Mouse (Mus musculus) adrenal gland, adult (tissue): ENCODE results near the gene Sh3gl3.

Experiments
- DNase-seq, 2 experiments: peaks; one replicate each; pipeline ENCODE4 v3.0.0; 2022 to 2023; ENCODE audit warnings: low spot score in 1 of 2; ENCODE audit not compliant: inconsistent age in 2 of 2

Sh3gl3 gene

GRCm38 (mm10) chr7:82282464-82282863 lies 108.8 kb downstream of the Sh3gl3 start:
- DNase-seq = no peak

GRCm38 (mm10) chr7:82287242-82287641 lies 113.6 kb downstream of the Sh3gl3 start:
- no peak for DNase-seq

- DNase-seq = no peak
Measured at GRCm38 (mm10) chr7:82293441-82293840, 119.8 kb downstream of the Sh3gl3 start.

DNA sequence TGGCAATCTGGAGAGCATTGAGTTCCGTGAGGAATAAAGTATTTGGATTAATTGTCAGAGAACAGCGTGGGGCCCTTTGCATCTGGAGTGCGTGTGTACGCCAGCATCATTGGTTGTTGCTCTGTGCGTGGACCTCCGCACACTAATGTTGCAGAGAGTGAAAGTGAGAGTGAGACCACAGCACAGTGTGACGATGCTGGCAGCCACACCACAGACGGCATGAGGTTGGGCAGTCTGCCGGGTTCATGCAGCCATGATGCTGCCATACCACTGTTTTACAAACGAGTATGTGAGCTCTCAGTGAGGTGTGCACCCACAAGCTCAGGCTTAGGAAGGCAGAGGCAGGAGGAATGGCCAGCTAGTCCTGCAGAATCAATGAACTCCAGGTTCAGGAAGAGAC lies 120.4 kb downstream of the Sh3gl3 start:
- no peak for DNase-seq

GRCm38 (mm10) chr7:82294611-82295010 lies 121.0 kb downstream of the Sh3gl3 start:
- no peak for DNase-seq

DNA sequence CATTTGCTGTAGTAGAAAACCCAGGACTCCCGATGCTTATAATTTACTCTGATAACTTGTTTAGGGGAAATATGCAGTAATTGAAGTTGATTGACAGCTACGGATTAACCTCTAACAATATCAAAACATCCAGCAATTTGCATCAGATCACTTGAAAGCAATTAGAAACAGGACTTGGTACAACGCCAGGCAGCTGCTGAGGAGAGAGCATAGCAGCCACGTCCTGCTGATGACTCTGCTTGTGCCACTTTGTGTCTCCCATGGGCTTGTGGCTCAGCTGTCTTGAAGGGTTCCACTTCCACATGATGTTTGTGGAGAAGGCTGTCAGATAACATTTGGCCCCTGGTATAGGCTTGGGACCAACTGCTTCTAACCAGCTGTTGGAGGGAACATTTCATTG lies 134.8 kb downstream of the Sh3gl3 start:
- DNase-seq = no peak

- no peak for DNase-seq
Measured at GRCm38 (mm10) chr7:82318515-82318914, 144.9 kb downstream of the Sh3gl3 start.

DNA sequence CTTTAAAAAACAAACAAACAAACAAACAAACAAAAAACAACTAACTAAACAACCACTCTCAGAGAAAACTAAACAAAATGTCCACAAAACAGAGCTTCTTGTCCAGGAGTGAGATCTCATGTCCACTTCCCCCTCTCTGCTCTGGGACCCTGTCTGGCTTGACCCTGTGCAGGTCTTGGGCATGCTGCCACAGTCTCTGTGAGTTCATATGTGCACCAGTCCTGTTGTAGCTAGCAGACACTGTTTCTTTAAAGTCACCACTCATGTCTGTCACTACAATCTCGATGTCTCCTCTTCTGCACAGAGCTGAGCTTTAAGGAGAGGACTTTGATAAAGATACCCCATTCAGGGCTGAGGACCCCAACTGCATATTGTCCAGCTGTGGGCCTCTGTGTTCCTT lies 153.0 kb downstream of the Sh3gl3 start:
- DNase-seq = no peak

- no peak for DNase-seq
Measured at GRCm38 (mm10) chr7:82327201-82327600, 153.6 kb downstream of the Sh3gl3 start.

- no peak for DNase-seq
Measured at GRCm38 (mm10) chr7:82327881-82328280, 154.2 kb downstream of the Sh3gl3 start.

- DNase-seq = no peak
Measured at GRCm38 (mm10) chr7:82329831-82330230, 156.2 kb downstream of the Sh3gl3 start.

DNA sequence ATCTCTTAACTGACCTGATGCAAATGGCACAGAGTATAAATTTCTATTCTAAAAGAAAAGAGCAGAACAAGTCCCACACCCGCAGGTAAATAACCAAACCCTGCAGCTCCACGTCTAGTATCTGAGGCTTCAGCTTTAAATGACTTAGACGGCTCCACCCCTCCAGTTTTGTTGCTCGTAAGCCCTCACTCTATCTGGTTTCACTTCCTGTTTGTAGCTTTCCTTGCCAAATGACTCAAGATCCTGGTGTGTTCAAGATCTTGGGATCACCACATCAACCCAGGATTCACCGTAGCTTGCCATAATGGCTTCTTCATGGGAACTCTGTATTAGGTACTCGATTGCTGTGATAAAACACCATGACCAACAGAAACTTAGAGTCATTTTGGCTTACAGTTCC lies 157.2 kb downstream of the Sh3gl3 start:
- DNase-seq = no peak

DNA sequence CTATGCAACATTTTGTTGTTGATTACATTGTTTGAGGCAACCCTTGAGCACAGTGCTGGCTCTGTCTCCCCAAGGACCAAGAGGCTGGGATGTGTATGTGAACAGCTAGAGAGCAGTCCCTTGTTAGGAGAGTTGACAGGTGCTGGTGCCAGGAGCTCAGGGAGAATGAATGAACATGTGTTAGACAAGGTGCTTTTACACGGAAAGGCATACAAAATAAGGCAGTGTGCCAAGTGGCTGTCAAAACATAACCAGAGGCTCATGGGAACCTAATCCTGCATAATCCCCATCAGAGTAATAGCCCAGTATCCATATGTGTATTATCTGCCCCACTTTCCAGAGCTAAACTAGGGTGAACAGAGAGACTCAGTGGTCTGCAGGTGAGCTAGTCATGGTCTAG lies 160.4 kb downstream of the Sh3gl3 start:
- no peak for DNase-seq

- DNase-seq = peak in 1 of 2 experiments; percentile 45
Measured at GRCm38 (mm10) chr7:82335211-82336121, 161.8 kb downstream of the Sh3gl3 start, which contains the start of gene Adamtsl3. Gene Adamtsl3, plus strand, starts transcription at chr7:82335694.

DNA sequence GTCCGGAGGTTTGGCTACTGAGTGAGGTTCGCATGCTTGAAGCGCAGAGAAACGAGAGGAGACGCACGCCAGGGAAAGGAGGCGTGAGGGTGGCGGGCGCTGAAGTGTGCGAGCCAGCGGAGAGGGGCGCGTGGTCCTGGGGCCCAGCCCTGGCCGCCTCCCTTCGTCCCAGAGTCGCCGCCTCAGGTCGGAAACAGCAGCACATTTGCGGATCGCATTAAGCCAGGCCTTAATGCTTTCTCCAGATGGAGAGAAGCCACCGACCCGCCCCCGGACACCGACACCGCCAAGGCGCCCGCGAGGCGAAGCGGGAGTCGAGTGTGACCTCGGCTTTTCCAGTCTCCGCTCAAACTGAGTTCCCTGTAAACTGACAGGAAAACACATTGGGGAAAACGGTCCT lies 162.5 kb downstream of the Sh3gl3 start:
- DNase-seq = peak in 1 of 2 experiments; percentile 20

- no peak for DNase-seq
Measured at GRCm38 (mm10) chr7:82338121-82338520, 164.5 kb downstream of the Sh3gl3 start.

GRCm38 (mm10) chr7:82338532-82338931 lies 164.9 kb downstream of the Sh3gl3 start:
- DNase-seq = no peak

DNA sequence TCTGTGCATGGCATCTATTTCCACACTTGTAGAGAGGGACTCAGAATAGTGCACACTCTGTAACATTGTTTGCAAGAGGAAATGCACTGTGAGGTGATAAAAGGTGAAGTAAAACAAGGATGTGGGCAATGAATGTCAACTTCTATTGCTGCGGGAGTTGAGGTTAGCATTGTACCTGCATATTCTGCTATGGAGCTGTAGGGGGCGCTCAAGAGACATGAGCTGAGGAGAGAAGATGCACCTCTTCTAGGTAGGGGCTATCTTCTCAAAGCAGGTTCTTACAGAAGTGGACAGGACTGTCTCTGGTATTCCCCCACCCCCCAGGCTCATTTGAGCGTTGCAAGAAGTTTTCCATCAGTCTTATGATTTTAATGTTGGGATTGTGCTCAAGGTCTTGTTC lies 165.6 kb downstream of the Sh3gl3 start:
- no peak for DNase-seq

GRCm38 (mm10) chr7:82341476-82341875 lies 167.8 kb downstream of the Sh3gl3 start:
- DNase-seq = no peak

GRCm38 (mm10) chr7:82346706-82347105 lies 173.1 kb downstream of the Sh3gl3 start:
- DNase-seq = no peak

DNA sequence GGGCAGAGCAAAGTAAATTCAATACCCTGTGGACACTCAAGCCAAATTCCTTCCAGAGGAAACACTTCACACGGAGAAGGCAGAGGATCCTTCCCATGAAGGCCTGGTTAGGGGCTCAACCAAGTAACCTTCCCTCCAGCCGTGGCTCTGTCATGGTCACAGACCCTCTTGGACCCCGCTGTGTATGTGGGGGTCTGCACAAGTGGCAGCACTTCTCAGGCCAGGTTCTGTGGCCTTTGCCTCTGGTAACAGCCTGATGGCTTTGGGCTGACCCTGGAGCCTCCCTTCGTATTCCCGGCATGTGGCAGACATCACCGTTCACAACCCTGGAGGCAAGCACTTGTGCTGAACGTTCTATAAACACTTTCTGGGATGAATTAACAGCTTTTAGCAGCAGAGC lies 176.2 kb downstream of the Sh3gl3 start:
- DNase-seq = no peak

DNA sequence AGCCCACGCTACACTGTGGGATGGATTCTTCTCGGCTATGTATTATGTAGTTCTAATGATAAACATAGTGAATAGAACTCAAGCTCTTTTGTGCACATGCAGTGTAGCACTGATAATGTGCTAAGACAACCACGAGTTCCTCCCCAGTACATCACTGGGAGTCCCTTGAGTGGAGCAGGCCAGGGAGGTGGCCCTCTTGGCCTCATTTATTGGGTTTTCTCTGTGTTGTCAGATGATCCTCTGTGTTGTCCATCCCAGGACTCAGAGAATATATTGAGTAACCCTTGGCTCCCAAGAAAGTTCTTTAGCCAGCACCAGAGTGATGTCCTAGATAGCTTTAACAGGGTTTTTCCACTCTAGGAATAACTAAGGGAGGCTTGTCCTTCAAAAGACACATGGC lies 176.8 kb downstream of the Sh3gl3 start:
- no peak for DNase-seq
